Comparison of ENCODE assay signal across 8 mouse cellular contexts in the genomic region with DNA sequence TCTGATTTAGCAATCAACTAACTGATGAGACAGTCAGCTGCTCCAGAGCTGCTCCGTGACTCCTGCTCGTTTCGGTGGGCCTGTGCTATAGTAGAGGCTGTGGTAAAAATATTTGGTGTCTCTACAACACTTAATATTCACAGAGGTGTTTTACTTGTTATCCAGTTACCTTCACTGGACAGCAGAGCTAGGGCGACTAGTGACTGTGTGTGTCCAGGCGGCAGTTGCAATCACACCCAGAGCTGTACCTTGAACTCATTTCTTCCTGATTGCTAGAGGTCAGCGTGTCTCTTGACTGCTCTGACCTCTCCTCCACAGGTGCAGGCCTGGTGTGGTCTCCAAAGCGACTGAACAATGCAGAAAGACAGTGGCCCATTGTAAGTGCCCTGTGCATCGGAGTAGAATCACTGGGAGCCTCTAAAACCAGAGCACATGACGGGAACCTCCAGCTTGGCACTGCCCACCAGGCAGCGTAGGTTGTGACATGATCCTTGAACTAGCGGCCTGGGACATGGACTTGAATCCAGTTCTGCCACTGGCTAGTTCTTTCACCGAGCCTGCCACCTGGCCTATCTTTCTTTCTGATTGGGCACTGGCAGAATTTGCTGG. TPM values are rescaled to one million over a fixed set of nuclear protein-coding genes. Genes with fewer than 3 reads are reported as not detected.
DNase-seq lines count a peak whose midpoint lies in the region; ATAC-seq and TF ChIP-seq lines count a peak whose summit lies in the region.

No protein-coding gene starts in this region.

- no peaks in the 10 kb centered on the region for H3K9me3 ChIP-seq in heart, embryonic 10.5 days
- no peaks in the 10 kb centered on the region for H3K9me3 ChIP-seq in heart, embryonic 15.5 days (replicated peaks)
- H3K9me3 ChIP-seq in limb, embryonic 13.5 days = no peaks in the 10 kb centered on the region
- no peaks in the 10 kb centered on the region for H3K9me3 ChIP-seq in neural tube, embryonic 15.5 days (replicated peaks)

- peak; percentile 5 for ATAC-seq in Patski
- no peak for ATAC-seq in heart, embryonic 15.5 days (replicated peaks; ENCODE audit: insufficient number of reproducible peaks, insufficient read depth, low FRiP score, low read depth)
- ATAC-seq in limb, embryonic 13.5 days (ENCODE audit: low FRiP score, low read depth) = no peak
- peak; percentile 7; the same call in 1 of the 2 replicates for ATAC-seq in neural tube, embryonic 15.5 days (ENCODE audit: low FRiP score)

- H3K4me1 ChIP-seq in heart, embryonic 10.5 days = peaks cover 36% of the 10 kb centered on the region
- peaks cover 25% of the 10 kb centered on the region for H3K4me1 ChIP-seq in heart, embryonic 15.5 days (replicated peaks)
- H3K4me1 ChIP-seq in limb, embryonic 13.5 days = peaks cover 17% of the 10 kb centered on the region
- H3K4me1 ChIP-seq in neural tube, embryonic 15.5 days = peaks cover 21% of the 10 kb centered on the region

- no peak for TF ChIP-seq CTCF in Patski (IDR thresholded peaks at IDR 0.05)

- no peak for DNase-seq in heart, embryonic 10.5 days (ENCODE audit: low spot score)
- DNase-seq in heart, postnatal 4 days = no peak
- DNase-seq in Patski (ENCODE audit: low read depth, low spot score) = no peak
- no peak for DNase-seq in layer of hippocampus, postnatal 36 days
- DNase-seq in layer of hippocampus, adult 9-10 months (ENCODE audit: low spot score) = no peak

- H3K27me3 ChIP-seq in heart, embryonic 10.5 days (ENCODE audit: insufficient read depth, poor library complexity, severe bottlenecking) = no peaks in the 10 kb centered on the region
- no peaks in the 10 kb centered on the region for H3K27me3 ChIP-seq in Patski
- H3K27me3 ChIP-seq in heart, embryonic 15.5 days = no peaks in the 10 kb centered on the region
- H3K27me3 ChIP-seq in limb, embryonic 13.5 days = no peaks in the 10 kb centered on the region
- H3K27me3 ChIP-seq in neural tube, embryonic 15.5 days (replicated peaks) = no peaks in the 10 kb centered on the region

- in situ Hi-C loops in Patski (cut with MboI; ENCODE audit: low pct_unique_long_range_greater_than_20kb) = no loop called here

- H3K36me3 ChIP-seq in heart, embryonic 10.5 days = peaks cover 64% of the 10 kb centered on the region
- H3K36me3 ChIP-seq in heart, embryonic 15.5 days = peaks cover 33% of the 10 kb centered on the region
- peaks cover 66% of the 10 kb centered on the region for H3K36me3 ChIP-seq in limb, embryonic 13.5 days
- peaks cover 40% of the 10 kb centered on the region for H3K36me3 ChIP-seq in neural tube, embryonic 15.5 days

- 49% methylated on average over 12 of the region's 12 CpGs for WGBS in heart, embryonic 10.5 days
- WGBS in heart, embryonic 15.5 days = 48% methylated on average over 12 of the region's 12 CpGs
- 44% methylated on average over 12 of the region's 12 CpGs for WGBS in limb, embryonic 13.5 days
- 35% methylated on average over 12 of the region's 12 CpGs for WGBS in neural tube, embryonic 15.5 days

- POLR2A ChIA-PET in Patski (lab: Charles Lee) = interaction anchor here (0.6 kb wide), 1 partner anchor 233 kb away, joined by 5 read pairs; no protein-coding TSS in a partner anchor

- peak overlapping the region; percentile 71 for H3K9ac ChIP-seq in heart, embryonic 15.5 days
- H3K9ac ChIP-seq in limb, embryonic 13.5 days = peak overlapping the region; percentile 78
- peak overlapping the region; percentile 54 for H3K9ac ChIP-seq in neural tube, embryonic 15.5 days (replicated peaks)

- peak overlapping the region; percentile 72 for H3K4me2 ChIP-seq in heart, embryonic 15.5 days
- peak overlapping the region; percentile 90 for H3K4me2 ChIP-seq in limb, embryonic 13.5 days (replicated peaks)
- H3K4me2 ChIP-seq in neural tube, embryonic 15.5 days = peak overlapping the region; percentile 75

- CTCF ChIA-PET in Patski (lab: Charles Lee) = no interaction called here

- H3K27ac ChIP-seq in heart, embryonic 10.5 days = peak overlapping the region; percentile 94
- peak overlapping the region; percentile 93 for H3K27ac ChIP-seq in heart, embryonic 15.5 days
- H3K27ac ChIP-seq in limb, embryonic 13.5 days = peak overlapping the region; percentile 90
- H3K27ac ChIP-seq in neural tube, embryonic 15.5 days (replicated peaks) = peak overlapping the region; percentile 93

- peak overlapping the region; percentile 75 for H3K4me3 ChIP-seq in heart, embryonic 10.5 days
- H3K4me3 ChIP-seq in heart, embryonic 15.5 days = peak overlapping the region; percentile 75
- H3K4me3 ChIP-seq in limb, embryonic 13.5 days = peak overlapping the region; percentile 73
- peak overlapping the region; percentile 79 for H3K4me3 ChIP-seq in neural tube, embryonic 15.5 days (replicated peaks)

RNA-seq across cellular contexts. Expression of gene Tmem14c, which starts 0.8 kb away (rescaled TPM):
- 322 and 328 TPM in 2 replicates for polyA plus RNA-seq in heart, embryonic 10.5 days (2016; fragmentation: Nextera tagmentation; extraction: Ambion mirVana)
- 100 to 1,000 TPM; 181 to 184 TPM for total RNA-seq in heart, postnatal 4 days (2021)
- polyA plus RNA-seq in Patski (2021) = 129 TPM
- 206 TPM in 2 replicates for polyA plus RNA-seq in heart, embryonic 15.5 days (2015; fragmentation: Nextera tagmentation; extraction: Ambion mirVana)
- 195 and 201 TPM in 2 replicates for polyA plus RNA-seq in limb, embryonic 13.5 days (2015; fragmentation: Nextera tagmentation; extraction: Ambion mirVana)
- 142 and 155 TPM in 2 replicates for polyA plus RNA-seq in neural tube, embryonic 15.5 days (2015; fragmentation: Nextera tagmentation; extraction: Ambion mirVana)
- total RNA-seq in layer of hippocampus, postnatal 36 days (2021) = 10 to 100 TPM; 62.6 to 63.4 TPM

RNA-seq across cellular contexts. Expression of gene Pak1ip1, which starts 16.1 kb away (rescaled TPM):
- 66.1 and 72.1 TPM in 2 replicates for polyA plus RNA-seq in heart, embryonic 10.5 days (2016; fragmentation: Nextera tagmentation; extraction: Ambion mirVana)
- 10 to 100 TPM; 33.7 to 35.6 TPM for total RNA-seq in heart, postnatal 4 days (2021)
- 70.1 TPM for polyA plus RNA-seq in Patski (2021)
- 47.5 and 49.6 TPM in 2 replicates for polyA plus RNA-seq in heart, embryonic 15.5 days (2015; fragmentation: Nextera tagmentation; extraction: Ambion mirVana)
- polyA plus RNA-seq in limb, embryonic 13.5 days (2015; fragmentation: Nextera tagmentation; extraction: Ambion mirVana) = 50.3 and 53.1 TPM in 2 replicates
- 50.3 and 60.1 TPM in 2 replicates for polyA plus RNA-seq in neural tube, embryonic 15.5 days (2015; fragmentation: Nextera tagmentation; extraction: Ambion mirVana)
- 10 to 100 TPM; 40.7 to 42.7 TPM for total RNA-seq in layer of hippocampus, postnatal 36 days (2021)

Comparison
In these comparisons a context has a peak if more than half of its experiments do, and no peak if none do; other contexts are left out.
1. ATAC-seq: peak in Patski (single experiment) and neural tube, embryonic 15.5 days (single experiment); none in heart, embryonic 15.5 days (single experiment) and limb, embryonic 13.5 days (single experiment).
2. Peak in every context shown above with its lines, with median percentiles within 50 percentile points of each other: H3K27ac ChIP-seq, H3K4me3 ChIP-seq, H3K4me2 ChIP-seq and H3K9ac ChIP-seq.